Mouse (Mus musculus) heart, adult 18-20 months (tissue): ENCODE measurements around the gene Eed. TPM values are rescaled to one million over a fixed set of nuclear protein-coding genes. Genes with fewer than 3 reads are reported as not detected.

ENCODE experiments used
- DNase-seq, 2 experiments: peaks; one replicate each; pipeline ENCODE4 v3.0.0; 2021 to 2022; ENCODE audit warnings: mixed read lengths in 1 of 2
- total RNA-seq, 2 experiments: library from RNA; stranded (reverse); gene quantifications; 2 replicates each; pipeline ENCODE4 v1.2.3; 2021

Eed gene
- total RNA-seq, 2 experiments from 2014 or later: 26.1 to 32.8 TPM

DNA sequence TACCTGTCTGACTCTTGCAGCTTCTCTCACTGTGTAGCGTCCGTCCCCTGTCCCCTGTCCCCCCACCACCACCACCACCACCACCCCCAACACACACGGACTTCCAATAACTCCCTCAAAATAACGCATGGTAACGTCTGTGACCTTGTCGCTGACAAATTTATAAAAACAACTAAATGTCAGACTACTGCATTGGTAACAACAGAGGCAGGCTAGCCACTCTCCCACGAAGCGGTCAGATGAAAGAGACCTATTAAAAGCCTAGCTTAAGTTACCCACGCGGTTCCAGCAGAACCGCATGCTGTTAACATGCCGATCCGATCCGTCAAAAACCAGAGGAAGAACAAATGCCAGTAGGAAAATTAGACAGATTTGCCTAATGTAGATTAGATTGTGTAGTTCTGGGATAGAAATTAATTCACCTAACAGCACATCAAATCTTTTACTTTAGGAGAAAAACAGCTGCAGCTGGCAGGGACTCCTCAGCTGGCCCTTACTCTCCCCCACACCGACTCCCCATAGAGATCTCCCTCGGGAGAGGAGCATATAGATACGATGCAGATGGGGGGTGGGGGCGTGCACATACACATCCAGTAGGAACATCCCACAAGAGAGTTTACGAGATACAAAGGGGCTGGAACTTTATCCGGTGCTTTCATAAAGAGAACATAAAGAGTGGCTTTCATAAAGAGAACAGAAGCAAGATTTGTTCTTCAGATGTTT lies 71.7 kb downstream of the Eed start:
- DNase-seq: no peak

DNA sequence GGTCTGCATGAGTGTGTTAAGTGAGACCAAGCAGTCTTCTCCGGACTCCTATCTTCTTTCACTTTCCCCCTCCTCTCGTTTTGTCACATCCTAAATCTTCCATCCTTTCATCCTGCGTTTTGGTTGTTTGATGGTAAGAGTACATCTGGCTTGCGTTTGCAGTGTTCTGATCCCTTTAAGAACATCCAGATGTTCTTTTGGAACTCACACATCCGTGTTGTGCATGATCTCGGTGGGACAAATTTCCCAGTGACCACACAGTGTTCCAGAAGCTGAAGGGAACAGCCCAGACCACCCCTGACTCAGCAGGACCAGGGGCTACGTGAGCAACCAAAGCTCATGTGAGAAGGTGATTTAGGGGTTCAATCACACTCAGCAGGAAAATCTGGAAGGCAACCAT lies 72.4 kb downstream of the Eed start:
- DNase-seq: peak in 1 of 2 experiments; percentile 7

- DNase-seq: peak; percentile 62 to 90
Observed at GRCm38 (mm10) chr7:89907950-89908349, 72.8 kb downstream of the Eed start.

Other genes with a start within 250 kb of the Eed start
- not detected for gene Ccdc81, start 77.4 kb downstream of the Eed start, total RNA-seq
- gene Hikeshi, start 39.8 kb downstream of the Eed start, total RNA-seq: 10 to 100 TPM; 77.9 to 82.5 TPM
- 100 to 1,000 TPM; 114 to 129 TPM for gene Picalm, start 149.2 kb upstream of the Eed start, total RNA-seq